Mouse (Mus musculus) embryo, embryonic 10.5 days (tissue): ENCODE measurements around the gene Samd9l.
"Not testable (repeated sequence)": the region's sequence is repeated elsewhere in the genome, so short reads cannot be mapped to it uniquely, and the experiment has no call there.

Experiments
- DNase-seq: peaks from one replicate; pipeline ENCODE4 v3.0.0-alpha.2; 2015; ENCODE audit warnings: low spot score

Gene Samd9l

DNA sequence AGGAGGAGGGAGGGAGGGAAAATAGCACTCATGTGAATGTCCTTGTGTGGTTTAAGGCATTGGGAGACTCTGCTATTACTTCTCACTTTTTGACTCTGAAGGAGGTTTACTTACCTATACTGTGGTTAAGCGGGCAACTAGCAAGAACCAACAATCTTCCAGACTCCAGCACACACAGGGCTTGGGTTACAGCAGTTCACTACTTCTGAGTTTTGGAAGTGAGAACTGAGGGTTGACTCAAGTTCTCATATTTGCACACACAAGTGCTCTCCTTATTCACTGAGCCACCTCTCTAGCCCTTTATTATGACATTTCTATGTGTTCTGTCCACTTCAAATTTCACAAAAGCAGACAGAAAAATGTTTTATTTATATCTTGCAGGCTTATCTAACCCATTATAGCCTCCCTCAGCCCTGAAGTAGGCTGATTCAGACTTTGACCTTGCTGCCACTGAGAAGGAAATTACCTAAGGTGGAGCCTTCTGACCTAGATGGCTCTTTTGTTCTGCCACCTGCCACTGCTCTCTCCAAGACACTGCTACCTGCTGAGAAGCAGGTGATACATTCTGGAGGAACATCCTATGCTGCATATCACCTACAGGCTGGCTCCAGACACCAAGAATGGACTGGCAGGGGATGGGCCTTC, 55.6 kb downstream of the Samd9l start:
- not testable (repeated sequence) for DNase-seq

DNA sequence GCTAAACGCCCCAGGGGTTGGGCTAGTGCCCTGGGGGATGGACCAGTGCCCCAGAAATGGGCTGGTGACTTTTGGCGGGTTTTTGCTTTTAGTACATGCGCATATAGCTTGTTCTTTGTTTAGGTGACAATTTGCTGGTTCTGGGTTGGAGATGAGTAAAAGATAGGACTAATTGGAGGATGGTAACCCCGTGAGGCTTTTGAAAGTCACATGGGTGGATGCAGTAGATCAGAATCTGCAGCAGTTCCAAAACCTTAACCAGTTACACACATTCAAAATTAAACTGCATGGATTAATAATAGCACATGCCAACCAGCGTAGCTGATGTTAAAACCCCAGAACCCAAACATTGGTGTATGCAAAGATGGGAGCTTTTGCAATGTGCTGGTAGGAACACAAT, 57.9 kb downstream of the Samd9l start:
- DNase-seq, result no peak

DNA sequence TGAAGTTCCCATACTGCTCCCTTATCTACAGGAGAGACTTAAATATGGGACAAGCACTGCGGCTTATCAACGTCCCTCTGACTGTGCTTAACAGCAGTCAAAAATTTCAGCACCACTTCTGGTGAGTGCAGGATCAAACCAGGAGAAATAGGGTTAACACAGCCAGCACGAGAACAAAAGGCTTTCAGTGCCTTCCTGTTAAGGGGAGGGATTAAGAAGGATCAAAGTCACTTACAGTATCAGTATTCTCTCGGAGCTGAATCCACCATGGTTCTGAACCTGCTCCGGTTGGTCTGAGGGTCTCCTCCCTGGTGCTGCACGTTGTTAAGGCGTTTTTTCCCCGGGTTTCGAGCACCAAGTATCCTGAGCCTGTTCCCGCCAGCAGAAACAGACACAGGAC, 58.4 kb downstream of the Samd9l start:
- DNase-seq, result peak; percentile 5

DNA sequence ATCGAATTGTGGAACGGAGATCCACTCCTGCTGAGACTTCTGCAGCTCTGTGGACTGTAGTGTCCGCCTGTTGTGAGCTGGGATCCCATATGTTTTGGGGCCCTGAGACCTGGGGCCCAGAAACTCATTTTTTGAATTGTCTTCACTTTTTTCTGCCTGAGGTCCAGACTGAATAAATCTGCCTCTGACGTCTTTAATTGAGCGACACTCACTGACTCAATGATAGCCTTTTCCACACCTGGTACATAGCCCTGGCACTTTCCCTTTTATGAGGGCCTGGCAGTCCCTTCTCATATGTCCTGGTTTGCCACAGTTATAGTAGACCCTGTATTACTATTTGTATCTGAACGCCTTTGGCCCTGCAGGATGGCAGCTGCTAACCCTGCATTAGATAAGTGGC, 60.2 kb downstream of the Samd9l start:
- DNase-seq, result not testable (repeated sequence)
